29 mouse cellular contexts compared by ENCODE assay signal in genomic region chr3:38051748-38052147, GRCm38 (mm10).
DNase-seq lines count a peak whose midpoint lies in the region; ATAC-seq and TF ChIP-seq lines count a peak whose summit lies in the region.
"Had no signal": no experiment of that assay in that cellular context is flagged by ENCODE, and none has a peak within 500 bp of the region (broad histone marks: within the 10 kb centered on the region; RNA-seq: fewer than 3 reads in every experiment).

No protein-coding gene starts in this region.

- H3K4me1 ChIP-seq in lung, embryonic 15.5 days = peaks cover 32% of the 10 kb centered on the region
- H3K4me1 ChIP-seq in embryonic facial prominence, embryonic 15.5 days = no peaks in the 10 kb centered on the region; the same call in 1 of the 2 replicates
- H3K4me1 ChIP-seq in midbrain, embryonic 13.5 days (replicated peaks) = no peaks in the 10 kb centered on the region
- H3K4me1 ChIP-seq: forebrain, embryonic 12.5 days; hindbrain, embryonic 15.5 days; liver, embryonic 12.5 days; neural tube, embryonic 12.5 days had no signal

- no peak overlapping the region for H3K4me3 ChIP-seq in gastrocnemius, adult 2 months
- no peak overlapping the region for H3K4me3 ChIP-seq in lung, embryonic 15.5 days
- H3K4me3 ChIP-seq in embryonic facial prominence, embryonic 15.5 days (replicated peaks) = no peak overlapping the region
- H3K4me3 ChIP-seq in midbrain, embryonic 13.5 days (replicated peaks) = no peak overlapping the region
- H3K4me3 ChIP-seq: embryonic facial prominence, embryonic 13.5 days; forebrain, embryonic 12.5 days; hindbrain, embryonic 10.5 days; hindbrain, embryonic 15.5 days; limb, embryonic 13.5 days; liver, embryonic 12.5 days; midbrain, embryonic 10.5 days; neural tube, embryonic 12.5 days had no signal

- WGBS in lung, embryonic 15.5 days = 75% methylated on average over 11 of the region's 11 CpGs
- 57% methylated on average over 11 of the region's 11 CpGs for WGBS in embryonic facial prominence, embryonic 15.5 days
- 94% methylated on average over 11 of the region's 11 CpGs for WGBS in midbrain, embryonic 13.5 days

- no peak overlapping the region for H3K4me2 ChIP-seq in lung, embryonic 15.5 days
- no peak overlapping the region for H3K4me2 ChIP-seq in embryonic facial prominence, embryonic 15.5 days (replicated peaks)
- no peak overlapping the region for H3K4me2 ChIP-seq in midbrain, embryonic 13.5 days (replicated peaks)
- H3K4me2 ChIP-seq: embryonic facial prominence, embryonic 13.5 days; forebrain, embryonic 12.5 days; hindbrain, embryonic 15.5 days; limb, embryonic 13.5 days; liver, embryonic 12.5 days; neural tube, embryonic 12.5 days had no signal

- no peaks in the 10 kb centered on the region for H3K9me3 ChIP-seq in lung, embryonic 15.5 days
- H3K9me3 ChIP-seq in embryonic facial prominence, embryonic 15.5 days (replicated peaks) = no peaks in the 10 kb centered on the region
- no peaks in the 10 kb centered on the region for H3K9me3 ChIP-seq in midbrain, embryonic 13.5 days
- H3K9me3 ChIP-seq: embryonic facial prominence, embryonic 13.5 days; forebrain, embryonic 12.5 days; hindbrain, embryonic 10.5 days; hindbrain, embryonic 15.5 days; limb, embryonic 13.5 days; liver, embryonic 12.5 days; midbrain, embryonic 10.5 days; neural tube, embryonic 12.5 days had no signal

- H3K9ac ChIP-seq in lung, embryonic 15.5 days = no peak overlapping the region
- H3K9ac ChIP-seq in embryonic facial prominence, embryonic 15.5 days = no peak overlapping the region
- no peak overlapping the region for H3K9ac ChIP-seq in midbrain, embryonic 13.5 days (replicated peaks)
- H3K9ac ChIP-seq: embryonic facial prominence, embryonic 13.5 days; forebrain, embryonic 12.5 days; hindbrain, embryonic 15.5 days; limb, embryonic 13.5 days; liver, embryonic 12.5 days; liver, postnatal 0 days; neural tube, embryonic 12.5 days had no signal

- no peak for ATAC-seq in lung, embryonic 15.5 days (ENCODE audit: borderline replicate concordance, extremely low read depth, low FRiP score, low TSS enrichment)
- no peak for ATAC-seq in embryonic facial prominence, embryonic 15.5 days (ENCODE audit: insufficient number of reproducible peaks, low FRiP score, low TSS enrichment, low read depth)
- ATAC-seq in midbrain, embryonic 13.5 days = no peak
- ATAC-seq: inflammation-experienced regulatory T-cells, adult 6 months; liver, embryonic 12.5 days; liver, postnatal 0 days; midbrain, embryonic 16.5 days; Patski had no signal

- no peak for TF ChIP-seq CTCF in gastrocnemius, adult 2 months (IDR thresholded peaks at IDR 0.05)

- intact Hi-C loops in gastrocnemius, adult 2 months (cut with DNase I) = no loop called here

- H3K27me3 ChIP-seq in lung, embryonic 15.5 days = peaks cover 10% of the 10 kb centered on the region; the same call in 1 of the 2 replicates
- no peaks in the 10 kb centered on the region for H3K27me3 ChIP-seq in embryonic facial prominence, embryonic 15.5 days
- no peaks in the 10 kb centered on the region; the same call in 1 of the 2 replicates for H3K27me3 ChIP-seq in midbrain, embryonic 13.5 days
- H3K27me3 ChIP-seq: embryonic facial prominence, embryonic 13.5 days; forebrain, embryonic 12.5 days; hindbrain, embryonic 15.5 days; limb, embryonic 13.5 days; liver, embryonic 12.5 days; neural tube, embryonic 12.5 days; Patski had no signal

- no peak for DNase-seq in gastrocnemius, adult 2 months
- no peak for DNase-seq in gastrocnemius, postnatal 25 days
- DNase-seq in lung, postnatal 4 days = no peak
- peak; percentile 24 for DNase-seq in telencephalon, adult 2 months (ENCODE audit: low read depth, low spot score)
- DNase-seq: adrenal gland, postnatal 10 days; cerebellum, adult 11 months; cerebellum, adult 9-10 months; cerebellum, postnatal 36 days; embryo, embryonic 11 days; heart, postnatal 14 days; kidney, postnatal 25 days; liver, postnatal 0 days; lung, postnatal 14 days; thymus, adult 2 months; thymus, postnatal 36 days had no signal

- H3K36me3 ChIP-seq in lung, embryonic 15.5 days = no peaks in the 10 kb centered on the region
- H3K36me3 ChIP-seq in embryonic facial prominence, embryonic 15.5 days = no peaks in the 10 kb centered on the region
- no peaks in the 10 kb centered on the region for H3K36me3 ChIP-seq in midbrain, embryonic 13.5 days
- H3K36me3 ChIP-seq: embryonic facial prominence, embryonic 13.5 days; forebrain, embryonic 12.5 days; hindbrain, embryonic 10.5 days; hindbrain, embryonic 15.5 days; limb, embryonic 13.5 days; liver, embryonic 12.5 days; midbrain, embryonic 10.5 days; neural tube, embryonic 12.5 days had no signal

- H3K27ac ChIP-seq in gastrocnemius, adult 2 months = 0 out of 2 replicates have a peak overlapping the region, but pooled peaks have one; percentile 28
- peak overlapping the region; percentile 3; the same call in 1 of the 2 replicates for H3K27ac ChIP-seq in lung, embryonic 15.5 days
- peak overlapping the region; percentile 52 for H3K27ac ChIP-seq in embryonic facial prominence, embryonic 15.5 days (replicated peaks)
- H3K27ac ChIP-seq in midbrain, embryonic 13.5 days = no peak overlapping the region
- H3K27ac ChIP-seq: embryonic facial prominence, embryonic 13.5 days; forebrain, embryonic 12.5 days; hindbrain, embryonic 10.5 days; hindbrain, embryonic 15.5 days; limb, embryonic 13.5 days; liver, embryonic 12.5 days; midbrain, embryonic 10.5 days; neural tube, embryonic 12.5 days had no signal
